Mouse (Mus musculus): ENCODE results near the gene Trim71.

The Trim71 gene

GRCm38 (mm10) chr9:114557086-114557485, 7.1 kb downstream of the Trim71 start:
- no peak for DNase-seq (ENCODE audit: low read depth, low spot score)

- DNase-seq (ENCODE audit: low read depth, low spot score), result no peak
Measured at GRCm38 (mm10) chr9:114556276-114556855, 7.8 kb downstream of the Trim71 start.

- DNase-seq (ENCODE audit: low read depth, low spot score), result no peak
Measured at GRCm38 (mm10) chr9:114554355-114554979, 9.7 kb downstream of the Trim71 start.

GRCm38 (mm10) chr9:114553828-114554227, 10.3 kb downstream of the Trim71 start:
- no peak for DNase-seq (ENCODE audit: low read depth, low spot score)

- no peak for DNase-seq (ENCODE audit: low read depth, low spot score)
Measured at GRCm38 (mm10) chr9:114550033-114550432, 14.1 kb downstream of the Trim71 start.

- DNase-seq (ENCODE audit: low read depth, low spot score), result no peak
Measured at GRCm38 (mm10) chr9:114549117-114549516, 15.1 kb downstream of the Trim71 start.

- no peak for DNase-seq (ENCODE audit: low read depth, low spot score)
Measured at GRCm38 (mm10) chr9:114548496-114548895, 15.7 kb downstream of the Trim71 start.

- DNase-seq (ENCODE audit: low read depth, low spot score), result no peak
Measured at GRCm38 (mm10) chr9:114547643-114548077, 16.5 kb downstream of the Trim71 start.

GRCm38 (mm10) chr9:114546765-114547164, 17.4 kb downstream of the Trim71 start:
- no peak for DNase-seq (ENCODE audit: low read depth, low spot score)

- no peak for DNase-seq (ENCODE audit: low read depth, low spot score)
Measured at GRCm38 (mm10) chr9:114544754-114545393, 19.3 kb downstream of the Trim71 start.

- DNase-seq (ENCODE audit: low read depth, low spot score), result no peak
Measured at GRCm38 (mm10) chr9:114543882-114544753, 20.1 kb downstream of the Trim71 start.

- no peak for DNase-seq (ENCODE audit: low read depth, low spot score)
Measured at GRCm38 (mm10) chr9:114541279-114541741, 22.9 kb downstream of the Trim71 start.

GRCm38 (mm10) chr9:114538996-114539563, 25.1 kb downstream of the Trim71 start:
- DNase-seq (ENCODE audit: low read depth, low spot score), result no peak

GRCm38 (mm10) chr9:114536628-114537027, 27.5 kb downstream of the Trim71 start:
- DNase-seq (ENCODE audit: low read depth, low spot score), result no peak

- DNase-seq (ENCODE audit: low read depth, low spot score), result no peak
Measured at GRCm38 (mm10) chr9:114534747-114535517, 29.2 kb downstream of the Trim71 start.

GRCm38 (mm10) chr9:114533848-114534247, 30.3 kb downstream of the Trim71 start:
- no peak for DNase-seq (ENCODE audit: low read depth, low spot score)

- no peak for DNase-seq (ENCODE audit: low read depth, low spot score)
Measured at GRCm38 (mm10) chr9:114531276-114531675, 32.9 kb downstream of the Trim71 start.

- DNase-seq (ENCODE audit: low read depth, low spot score), result no peak
Measured at GRCm38 (mm10) chr9:114528680-114529048, 35.5 kb downstream of the Trim71 start.

GRCm38 (mm10) chr9:114527992-114528679, 36.0 kb downstream of the Trim71 start:
- no peak for DNase-seq (ENCODE audit: low read depth, low spot score)

GRCm38 (mm10) chr9:114527085-114527484, 37.1 kb downstream of the Trim71 start:
- DNase-seq (ENCODE audit: low read depth, low spot score), result no peak

All from c-Kit-negative CD71-positive TER-119-positive erythroid progenitor cells, embryonic 14.5 days (primary cell).